Mouse (Mus musculus): ENCODE data around the gene Akap2. TPM values are rescaled to one million over a fixed set of nuclear protein-coding genes. Genes with fewer than 3 reads are reported as not detected.

Akap2 gene
- polyA plus RNA-seq, 1 experiment: 0.87 TPM

GRCm38 (mm10) chr4:57862269-57862986 is 145.0 kb downstream of the Akap2 start:
- Histone ChIP-seq H3K4me3 (replicated peaks) (no peak overlapping the region), H3K4me1 (peaks cover 11% of the 10 kb centered on the region), H3K9me3 (no peaks in the 10 kb centered on the region), H3K27me3 (replicated peaks) (no peaks in the 10 kb centered on the region), H3K36me3 (replicated peaks; ENCODE audit: low read length) (peaks cover 15% of the 10 kb centered on the region)
- TF ChIP-seq FLI1 (IDR thresholded peaks at IDR 0.05; ENCODE audit: low read length) (no peak), GATA1 (IDR thresholded peaks at IDR 0.05; ENCODE audit: borderline replicate concordance, low read length) (no peak)

DNA sequence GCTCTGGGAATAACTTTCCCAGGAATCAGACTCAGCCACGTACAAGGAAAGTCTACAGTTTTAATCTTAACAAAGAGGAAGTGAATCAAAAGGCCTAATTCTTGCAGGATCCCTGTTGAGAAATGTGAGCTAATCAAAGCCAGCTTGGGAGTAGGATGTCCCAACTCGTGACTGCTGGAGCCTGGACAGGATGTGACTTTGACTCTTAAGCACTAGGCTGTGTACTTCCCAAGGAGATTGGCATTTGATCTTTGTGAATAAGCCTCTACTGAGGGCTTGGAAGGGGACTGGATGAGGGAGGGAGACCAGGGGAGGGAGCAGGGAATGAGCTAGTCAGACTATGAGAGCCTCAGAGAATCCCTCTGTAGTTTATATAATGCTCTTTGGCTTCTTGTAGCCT is 148.6 kb downstream of the Akap2 start:
- no peak overlapping the region for H3K4me3 ChIP-seq (replicated peaks)
- TF ChIP-seq FLI1 (IDR thresholded peaks at IDR 0.05; ENCODE audit: low read length) (no peak), GATA1 (IDR thresholded peaks at IDR 0.05; ENCODE audit: borderline replicate concordance, low read length) (no peak)
- no peaks in the 10 kb centered on the region for H3K27me3 ChIP-seq (replicated peaks)
- no peaks in the 10 kb centered on the region for H3K9me3 ChIP-seq
- H3K4me1 ChIP-seq: peaks cover 9% of the 10 kb centered on the region
- H3K36me3 ChIP-seq (replicated peaks; ENCODE audit: low read length): no peaks in the 10 kb centered on the region

GRCm38 (mm10) chr4:57866990-57867389 is 149.5 kb downstream of the Akap2 start:
- no peaks in the 10 kb centered on the region for H3K27me3 ChIP-seq (replicated peaks)
- TF ChIP-seq GATA1 (IDR thresholded peaks at IDR 0.05; ENCODE audit: borderline replicate concordance, low read length) (no peak), FLI1 (IDR thresholded peaks at IDR 0.05; ENCODE audit: low read length) (no peak)
- H3K36me3 ChIP-seq (replicated peaks; ENCODE audit: low read length): no peaks in the 10 kb centered on the region
- H3K4me3 ChIP-seq (replicated peaks): no peak overlapping the region
- 0 out of 2 replicates have a peak, but pooled peaks cover 1% of the 10 kb centered on the region for H3K4me1 ChIP-seq
- no peaks in the 10 kb centered on the region for H3K9me3 ChIP-seq

- Histone ChIP-seq H3K9me3 (no peaks in the 10 kb centered on the region), H3K4me1 (no peaks in the 10 kb centered on the region), H3K4me3 (replicated peaks) (no peak overlapping the region), H3K36me3 (replicated peaks; ENCODE audit: low read length) (no peaks in the 10 kb centered on the region), H3K27me3 (replicated peaks) (no peaks in the 10 kb centered on the region)
- TF ChIP-seq FLI1 (IDR thresholded peaks at IDR 0.05; ENCODE audit: low read length): no peak
- no peak for TF ChIP-seq GATA1 (IDR thresholded peaks at IDR 0.05; ENCODE audit: borderline replicate concordance, low read length)
Observed at GRCm38 (mm10) chr4:57867454-57867853, 150.0 kb downstream of the Akap2 start.

DNA sequence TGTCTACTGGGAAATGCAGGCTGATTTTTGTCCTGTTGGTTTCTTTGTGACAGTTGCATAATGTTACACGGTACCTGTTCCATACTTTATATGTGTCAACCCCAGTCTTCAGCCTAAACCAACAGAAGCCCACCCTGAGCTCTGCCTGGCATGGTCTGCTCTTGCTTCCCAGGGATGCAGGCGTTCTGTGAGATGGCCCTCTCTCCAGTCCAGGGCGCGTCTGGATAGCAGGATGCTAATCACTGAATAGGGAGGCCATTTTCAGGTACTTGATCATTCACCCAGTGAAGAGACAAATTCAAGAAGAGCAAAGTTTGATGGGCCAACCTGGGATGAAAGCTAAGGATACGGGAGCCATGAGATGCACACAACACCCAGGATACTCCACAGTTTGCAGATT is 161.7 kb downstream of the Akap2 start:
- no peak overlapping the region for H3K4me3 ChIP-seq (replicated peaks)
- peaks cover 9% of the 10 kb centered on the region for H3K9me3 ChIP-seq
- TF ChIP-seq FLI1 (IDR thresholded peaks at IDR 0.05; ENCODE audit: low read length) (no peak), GATA1 (IDR thresholded peaks at IDR 0.05; ENCODE audit: borderline replicate concordance, low read length) (no peak)
- peaks cover 5% of the 10 kb centered on the region for H3K36me3 ChIP-seq (replicated peaks; ENCODE audit: low read length)
- H3K4me1 ChIP-seq: peaks cover 8% of the 10 kb centered on the region
- H3K27me3 ChIP-seq (replicated peaks): no peaks in the 10 kb centered on the region

GRCm38 (mm10) chr4:57879804-57880357 is 162.4 kb downstream of the Akap2 start:
- H3K27me3 ChIP-seq (replicated peaks): no peaks in the 10 kb centered on the region
- peaks cover 9% of the 10 kb centered on the region for H3K9me3 ChIP-seq
- peaks cover 5% of the 10 kb centered on the region for H3K36me3 ChIP-seq (replicated peaks; ENCODE audit: low read length)
- no peak for TF ChIP-seq GATA1 (IDR thresholded peaks at IDR 0.05; ENCODE audit: borderline replicate concordance, low read length)
- no peak for TF ChIP-seq FLI1 (IDR thresholded peaks at IDR 0.05; ENCODE audit: low read length)
- H3K4me3 ChIP-seq (replicated peaks): no peak overlapping the region
- H3K4me1 ChIP-seq: peaks cover 8% of the 10 kb centered on the region

DNA sequence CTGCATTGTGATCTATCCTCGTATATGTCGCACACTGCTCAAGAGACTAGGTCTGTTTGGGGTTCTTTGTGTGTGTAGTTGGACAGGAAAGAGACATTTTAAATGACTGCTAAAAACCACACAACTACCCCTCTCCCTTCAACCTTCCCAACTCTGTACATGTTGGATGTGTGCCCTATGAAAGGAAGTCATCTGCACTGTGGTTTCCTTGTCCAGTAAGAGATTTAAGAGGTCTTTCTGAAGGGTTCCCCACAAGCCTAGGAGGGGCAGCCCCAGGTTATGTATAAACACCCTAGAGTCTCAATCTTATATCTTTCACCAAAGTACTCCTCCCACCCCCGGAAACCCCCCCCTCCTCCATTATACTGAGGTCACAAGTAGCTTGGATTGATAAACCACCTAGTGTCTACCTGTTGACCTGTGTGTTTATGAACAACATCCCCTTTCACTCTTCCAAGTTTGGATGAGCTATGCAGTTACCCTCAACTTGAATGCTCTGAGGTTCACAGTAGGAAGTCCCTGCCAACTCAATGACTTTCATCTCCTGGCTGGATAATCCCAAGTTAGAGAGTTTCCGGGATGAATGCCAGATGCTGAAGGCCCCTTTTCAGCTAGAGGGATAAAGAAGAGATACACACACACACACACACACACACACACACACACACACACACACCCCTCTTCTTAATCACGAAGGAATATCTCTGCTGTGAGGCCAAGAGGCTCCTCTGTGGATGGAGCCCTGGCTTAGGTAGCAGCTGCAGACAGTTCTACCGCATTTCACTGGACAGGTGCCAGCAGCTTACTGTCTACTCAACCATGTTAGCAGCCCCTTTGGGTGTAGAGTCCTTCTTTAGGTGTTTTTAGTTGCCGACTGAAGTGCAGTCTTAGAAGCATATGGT is 166.3 kb downstream of the Akap2 start:
- peaks cover 8% of the 10 kb centered on the region for H3K4me1 ChIP-seq
- no peak overlapping the region for H3K4me3 ChIP-seq (replicated peaks)
- no peaks in the 10 kb centered on the region for H3K27me3 ChIP-seq (replicated peaks)
- H3K36me3 ChIP-seq (replicated peaks; ENCODE audit: low read length): peaks cover 5% of the 10 kb centered on the region
- TF ChIP-seq FLI1 (IDR thresholded peaks at IDR 0.05; ENCODE audit: low read length) (no peak), GATA1 (IDR thresholded peaks at IDR 0.05; ENCODE audit: borderline replicate concordance, low read length) (no peak)
- peaks cover 9% of the 10 kb centered on the region for H3K9me3 ChIP-seq

DNA sequence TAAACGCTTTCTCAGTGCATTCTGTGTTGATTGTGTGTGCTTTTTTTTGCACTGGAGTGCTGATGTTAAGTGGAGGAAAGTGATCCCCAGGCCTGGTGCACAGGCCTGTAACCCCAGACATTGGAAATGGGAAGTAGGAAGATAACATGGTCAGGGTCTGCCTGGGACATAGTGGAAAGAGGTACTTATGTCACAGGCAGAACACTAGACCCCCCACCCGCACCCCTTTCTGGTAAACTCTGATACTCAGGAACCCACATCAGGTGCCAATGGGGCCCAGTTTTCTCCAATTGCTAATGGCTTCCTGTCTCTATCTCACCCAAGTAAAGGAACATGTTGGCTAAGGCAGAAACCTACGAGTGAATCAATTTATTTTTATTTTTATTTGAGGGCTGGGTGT is 167.1 kb downstream of the Akap2 start:
- H3K27me3 ChIP-seq (replicated peaks): no peaks in the 10 kb centered on the region
- no peak overlapping the region for H3K4me3 ChIP-seq (replicated peaks)
- H3K4me1 ChIP-seq: peaks cover 8% of the 10 kb centered on the region
- peaks cover 9% of the 10 kb centered on the region for H3K9me3 ChIP-seq
- TF ChIP-seq GATA1 (IDR thresholded peaks at IDR 0.05; ENCODE audit: borderline replicate concordance, low read length) (no peak), FLI1 (IDR thresholded peaks at IDR 0.05; ENCODE audit: low read length) (no peak)
- H3K36me3 ChIP-seq (replicated peaks; ENCODE audit: low read length): peaks cover 5% of the 10 kb centered on the region

GRCm38 (mm10) chr4:57885186-57885585 is 167.7 kb downstream of the Akap2 start:
- no peak overlapping the region for H3K4me3 ChIP-seq (replicated peaks)
- no peaks in the 10 kb centered on the region for H3K27me3 ChIP-seq (replicated peaks)
- peaks cover 5% of the 10 kb centered on the region for H3K36me3 ChIP-seq (replicated peaks; ENCODE audit: low read length)
- peaks cover 9% of the 10 kb centered on the region for H3K9me3 ChIP-seq
- peaks cover 4% of the 10 kb centered on the region; the same call in 1 of the 2 replicates for H3K4me1 ChIP-seq
- TF ChIP-seq GATA1 (IDR thresholded peaks at IDR 0.05; ENCODE audit: borderline replicate concordance, low read length) (no peak), FLI1 (IDR thresholded peaks at IDR 0.05; ENCODE audit: low read length) (no peak)
